Mouse (Mus musculus) olfactory bulb, adult 2 months (tissue): ENCODE data around the gene Hist1h2ab.

Experiments used
- CTCF ChIP-seq: fragments of 200-500 bp; IDR thresholded peaks from 2 replicates; pipeline ENCODE4 v1.5.1; 2012; ENCODE audit warnings: low read depth, mild to moderate bottlenecking, low read length, moderate library complexity; ENCODE audit not compliant: insufficient read depth
- POLR2A ChIP-seq: fragments of 200-500 bp; IDR thresholded peaks from 2 replicates; pipeline ENCODE4 v1.6.1; 2012; ENCODE audit warnings: mild to moderate bottlenecking, low read depth, low read length, moderate library complexity; ENCODE audit not compliant: insufficient read depth

DNA sequence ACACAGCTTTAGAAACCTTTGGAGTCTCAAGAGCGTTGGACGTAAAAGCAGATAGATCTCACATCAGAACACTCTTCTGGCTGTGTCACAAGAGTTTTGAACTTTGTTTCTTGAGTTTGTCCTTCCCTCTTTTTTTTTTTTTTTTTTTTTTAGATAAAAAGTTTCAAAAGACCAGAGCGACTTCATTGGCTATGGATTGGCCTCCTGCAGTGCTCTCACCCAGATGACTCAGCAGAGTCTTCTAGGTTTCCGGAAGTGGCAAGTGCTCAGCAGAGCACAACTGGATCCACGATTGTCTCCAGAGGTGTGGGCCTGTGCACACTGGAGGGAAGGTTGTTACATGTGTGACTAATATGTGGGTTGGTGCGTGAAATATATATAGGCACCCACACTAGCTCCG is 27.4 kb downstream of the Hist1h2ab start:
- TF ChIP-seq POLR2A: no peak
- TF ChIP-seq CTCF: no peak
